Mouse (Mus musculus): ENCODE results near the gene Rcsd1.

DNA sequence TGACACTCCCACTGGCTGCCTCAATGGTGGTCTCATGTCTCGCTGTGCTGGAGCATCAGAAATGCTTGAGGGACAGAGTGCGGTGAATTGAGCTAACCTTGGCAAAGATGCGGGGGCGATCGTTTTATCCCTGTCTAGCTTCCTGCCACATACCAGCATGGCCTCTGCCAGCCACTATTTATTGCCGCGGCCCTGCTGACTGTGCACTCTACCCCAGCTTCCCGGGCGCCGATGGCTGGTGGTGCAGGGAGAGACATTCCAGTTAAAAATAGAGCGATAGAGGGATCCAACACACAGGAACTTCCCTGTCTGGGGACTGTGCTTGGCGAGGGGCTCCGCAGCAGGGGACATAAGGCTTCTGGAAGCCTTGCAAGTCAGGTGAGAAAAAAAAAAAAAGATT lies 42.2 kb downstream of the Rcsd1 start:
- TF ChIP-seq POLR2A (IDR thresholded peaks at IDR 0.05; ENCODE audit: borderline replicate concordance, extremely low read depth, low read depth, low read length) (no peak), CTCF (IDR thresholded peaks at IDR 0.05; ENCODE audit: insufficient read depth, low read length) (no peak)

Data from lung, adult 2 months (tissue).